Mouse (Mus musculus): ENCODE results near the gene Fam173a. TPM values are rescaled to one million over a fixed set of nuclear protein-coding genes. Genes with fewer than 3 reads are reported as not detected.
A peak's percentile ranks its signal among the peaks of the same experiment; 100 is the strongest.
"Not testable (repeated sequence)": the region's sequence is repeated elsewhere in the genome, so short reads cannot be mapped to it uniquely, and the experiment has no call there.

Gene Fam173a
- polyA plus RNA-seq, 1 experiment = 169 TPM

- DNase-seq (ENCODE audit: extremely low spot score in 1 of 2, low spot score in 1 of 2) = no peak
These were observed 36.9 kb upstream of the Fam173a start for GRCm38 (mm10) chr17:25829558-25830017.

GRCm38 (mm10) chr17:25828712-25829557 is 36.2 kb upstream of the Fam173a start, which contains the start of gene Jmjd8:
Gene Jmjd8, plus strand, starts transcription at chr17:25828867.
- DNase-seq (ENCODE audit: extremely low spot score in 1 of 2, low spot score in 1 of 2) = peak in 1 of 2 experiments; percentile 89

GRCm38 (mm10) chr17:25828223-25828594 is 35.5 kb upstream of the Fam173a start:
- DNase-seq (ENCODE audit: extremely low spot score in 1 of 2, low spot score in 1 of 2) = no peak

- no peak for DNase-seq (ENCODE audit: extremely low spot score in 1 of 2, low spot score in 1 of 2)
These were observed 35.0 kb upstream of the Fam173a start for GRCm38 (mm10) chr17:25827546-25828222.

GRCm38 (mm10) chr17:25827011-25827410 is 34.3 kb upstream of the Fam173a start:
- no peak for DNase-seq (ENCODE audit: extremely low spot score in 1 of 2, low spot score in 1 of 2)

- DNase-seq (ENCODE audit: extremely low spot score in 1 of 2, low spot score in 1 of 2) = no peak
These were observed 33.4 kb upstream of the Fam173a start for GRCm38 (mm10) chr17:25825984-25826570.

GRCm38 (mm10) chr17:25825311-25825710 is 32.6 kb upstream of the Fam173a start:
- DNase-seq (ENCODE audit: extremely low spot score in 1 of 2, low spot score in 1 of 2) = no peak

- DNase-seq (ENCODE audit: extremely low spot score in 1 of 2, low spot score in 1 of 2) = no peak
These were observed 31.9 kb upstream of the Fam173a start for GRCm38 (mm10) chr17:25824362-25825142.

- peak in 1 of 2 experiments; percentile 88 for DNase-seq (ENCODE audit: extremely low spot score in 1 of 2, low spot score in 1 of 2)
These were observed 30.8 kb upstream of the Fam173a start, which contains the start of gene Wdr24 for GRCm38 (mm10) chr17:25823452-25823851. Gene Wdr24, plus strand, starts transcription at chr17:25823627.

GRCm38 (mm10) chr17:25818851-25819780 is 26.4 kb upstream of the Fam173a start:
- no peak for DNase-seq (ENCODE audit: extremely low spot score in 1 of 2, low spot score in 1 of 2)

GRCm38 (mm10) chr17:25817662-25818061 is 25.0 kb upstream of the Fam173a start:
- no peak for DNase-seq (ENCODE audit: extremely low spot score in 1 of 2, low spot score in 1 of 2)

GRCm38 (mm10) chr17:25813471-25813870 is 20.8 kb upstream of the Fam173a start:
- DNase-seq (ENCODE audit: extremely low spot score in 1 of 2, low spot score in 1 of 2) = peak in 1 of 2 experiments; percentile 92

GRCm38 (mm10) chr17:25810890-25811289 is 18.2 kb upstream of the Fam173a start:
- no peak for DNase-seq (ENCODE audit: extremely low spot score in 1 of 2, low spot score in 1 of 2)

- no peak for DNase-seq (ENCODE audit: extremely low spot score in 1 of 2, low spot score in 1 of 2)
These were observed 17.1 kb upstream of the Fam173a start for GRCm38 (mm10) chr17:25809606-25810340.

- peak; percentile 81 to 92 for DNase-seq (ENCODE audit: extremely low spot score in 1 of 2, low spot score in 1 of 2)
These were observed 16.3 kb upstream of the Fam173a start, which contains the start of gene Fbxl16 for GRCm38 (mm10) chr17:25808789-25809605. Gene Fbxl16, plus strand, starts transcription at chr17:25809085.

GRCm38 (mm10) chr17:25808028-25808427 is 15.3 kb upstream of the Fam173a start:
- DNase-seq (ENCODE audit: extremely low spot score in 1 of 2, low spot score in 1 of 2) = no peak

- not testable (repeated sequence) for DNase-seq (ENCODE audit: extremely low spot score in 1 of 2, low spot score in 1 of 2)
These were observed 14.8 kb upstream of the Fam173a start for GRCm38 (mm10) chr17:25807452-25807851.

- DNase-seq (ENCODE audit: extremely low spot score in 1 of 2, low spot score in 1 of 2) = no peak
These were observed 13.8 kb upstream of the Fam173a start for GRCm38 (mm10) chr17:25806507-25806906.
